Mouse (Mus musculus): ENCODE measurements around the gene Cpne8. TPM values are rescaled to one million over a fixed set of nuclear protein-coding genes. Genes with fewer than 3 reads are reported as not detected.

Gene Cpne8
- polyA plus RNA-seq, 1 experiment from 2014 or later: 40.4 TPM

GRCm38 (mm10) chr15:90577402-90577801 is 101.8 kb downstream of the Cpne8 start:
- H3K9ac ChIP-seq (ENCODE audit: low read depth, low read length): no peak overlapping the region
- no peak overlapping the region for H3K4me3 ChIP-seq (ENCODE audit: low read depth, low read length)
- ATAC-seq: no peak
- 88% methylated on average over 3 of the region's 3 CpGs for WGBS
- H3K27me3 ChIP-seq (replicated peaks; ENCODE audit: control insufficient read depth, insufficient read depth, low read length): no peaks in the 10 kb centered on the region
- no peaks in the 10 kb centered on the region for H3K36me3 ChIP-seq (ENCODE audit: control insufficient read depth, insufficient read depth)
- no peaks in the 10 kb centered on the region for H3K9me3 ChIP-seq (ENCODE audit: control insufficient read depth)
- no peak overlapping the region for H3K4me2 ChIP-seq (replicated peaks; ENCODE audit: low read depth)
- no peaks in the 10 kb centered on the region for H3K4me1 ChIP-seq (replicated peaks; ENCODE audit: control insufficient read depth, insufficient read depth, low read length)
- H3K27ac ChIP-seq (ENCODE audit: low read depth, low read length): no peak overlapping the region
- no peak for TF ChIP-seq CTCF (IDR thresholded peaks at IDR 0.05; ENCODE audit: low read depth)

- Histone ChIP-seq H3K27ac (ENCODE audit: low read depth, low read length) (no peak overlapping the region), H3K9ac (ENCODE audit: low read depth, low read length) (no peak overlapping the region), H3K4me3 (ENCODE audit: low read depth, low read length) (no peak overlapping the region), H3K4me2 (replicated peaks; ENCODE audit: low read depth) (no peak overlapping the region), H3K4me1 (replicated peaks; ENCODE audit: control insufficient read depth, insufficient read depth, low read length) (no peaks in the 10 kb centered on the region), H3K36me3 (ENCODE audit: control insufficient read depth, insufficient read depth) (no peaks in the 10 kb centered on the region), H3K9me3 (ENCODE audit: control insufficient read depth) (no peaks in the 10 kb centered on the region), H3K27me3 (replicated peaks; ENCODE audit: control insufficient read depth, insufficient read depth, low read length) (no peaks in the 10 kb centered on the region)
- 81% methylated on average over 4 of the region's 4 CpGs for WGBS
- no peak for ATAC-seq
- TF ChIP-seq CTCF (IDR thresholded peaks at IDR 0.05; ENCODE audit: low read depth): no peak
Measured at GRCm38 (mm10) chr15:90569246-90569645, 110.0 kb downstream of the Cpne8 start.

- H3K4me3 ChIP-seq (ENCODE audit: low read depth, low read length): no peak overlapping the region
- H3K9me3 ChIP-seq (ENCODE audit: control insufficient read depth): no peaks in the 10 kb centered on the region
- H3K36me3 ChIP-seq (ENCODE audit: control insufficient read depth, insufficient read depth): no peaks in the 10 kb centered on the region
- H3K9ac ChIP-seq (ENCODE audit: low read depth, low read length): no peak overlapping the region
- no peak for ATAC-seq
- H3K4me1 ChIP-seq (replicated peaks; ENCODE audit: control insufficient read depth, insufficient read depth, low read length): no peaks in the 10 kb centered on the region
- H3K27me3 ChIP-seq (replicated peaks; ENCODE audit: control insufficient read depth, insufficient read depth, low read length): no peaks in the 10 kb centered on the region
- H3K27ac ChIP-seq (ENCODE audit: low read depth, low read length): no peak overlapping the region
- 64% methylated on average over 4 of the region's 4 CpGs for WGBS
- no peak overlapping the region for H3K4me2 ChIP-seq (replicated peaks; ENCODE audit: low read depth)
- TF ChIP-seq CTCF (IDR thresholded peaks at IDR 0.05; ENCODE audit: low read depth): no peak
Measured at GRCm38 (mm10) chr15:90568050-90568449, 111.2 kb downstream of the Cpne8 start.

GRCm38 (mm10) chr15:90563996-90564395 is 115.2 kb downstream of the Cpne8 start:
- TF ChIP-seq CTCF (IDR thresholded peaks at IDR 0.05; ENCODE audit: low read depth): no peak
- Histone ChIP-seq H3K27me3 (replicated peaks; ENCODE audit: control insufficient read depth, insufficient read depth, low read length) (no peaks in the 10 kb centered on the region), H3K4me3 (ENCODE audit: low read depth, low read length) (no peak overlapping the region), H3K4me1 (replicated peaks; ENCODE audit: control insufficient read depth, insufficient read depth, low read length) (no peaks in the 10 kb centered on the region), H3K9me3 (ENCODE audit: control insufficient read depth) (no peaks in the 10 kb centered on the region), H3K36me3 (ENCODE audit: control insufficient read depth, insufficient read depth) (no peaks in the 10 kb centered on the region), H3K27ac (ENCODE audit: low read depth, low read length) (no peak overlapping the region), H3K9ac (ENCODE audit: low read depth, low read length) (no peak overlapping the region), H3K4me2 (replicated peaks; ENCODE audit: low read depth) (no peak overlapping the region)
- ATAC-seq: no peak
- WGBS: 75% methylated on average over 3 of the region's 3 CpGs

- no peaks in the 10 kb centered on the region for H3K9me3 ChIP-seq (ENCODE audit: control insufficient read depth)
- no peaks in the 10 kb centered on the region for H3K4me1 ChIP-seq (replicated peaks; ENCODE audit: control insufficient read depth, insufficient read depth, low read length)
- no peak for ATAC-seq
- H3K27ac ChIP-seq (ENCODE audit: low read depth, low read length): no peak overlapping the region
- 83% methylated on average over 12 of the region's 12 CpGs for WGBS
- TF ChIP-seq CTCF (IDR thresholded peaks at IDR 0.05; ENCODE audit: low read depth): no peak
- no peaks in the 10 kb centered on the region for H3K27me3 ChIP-seq (replicated peaks; ENCODE audit: control insufficient read depth, insufficient read depth, low read length)
- H3K36me3 ChIP-seq (ENCODE audit: control insufficient read depth, insufficient read depth): no peaks in the 10 kb centered on the region
- H3K4me3 ChIP-seq (ENCODE audit: low read depth, low read length): no peak overlapping the region
- H3K4me2 ChIP-seq (replicated peaks; ENCODE audit: low read depth): no peak overlapping the region
- no peak overlapping the region for H3K9ac ChIP-seq (ENCODE audit: low read depth, low read length)
Measured at GRCm38 (mm10) chr15:90561613-90562012, 117.6 kb downstream of the Cpne8 start.

- ATAC-seq: no peak
- no peak overlapping the region for H3K9ac ChIP-seq (ENCODE audit: low read depth, low read length)
Measured at GRCm38 (mm10) chr15:90548589-90548988, 130.6 kb downstream of the Cpne8 start.

GRCm38 (mm10) chr15:90543447-90543846 is 135.8 kb downstream of the Cpne8 start:
- Histone ChIP-seq H3K36me3 (ENCODE audit: control insufficient read depth, insufficient read depth) (no peaks in the 10 kb centered on the region), H3K4me1 (replicated peaks; ENCODE audit: control insufficient read depth, insufficient read depth, low read length) (no peaks in the 10 kb centered on the region), H3K4me3 (ENCODE audit: low read depth, low read length) (no peak overlapping the region), H3K27me3 (replicated peaks; ENCODE audit: control insufficient read depth, insufficient read depth, low read length) (no peaks in the 10 kb centered on the region), H3K9ac (ENCODE audit: low read depth, low read length) (no peak overlapping the region), H3K4me2 (replicated peaks; ENCODE audit: low read depth) (no peak overlapping the region), H3K27ac (ENCODE audit: low read depth, low read length) (no peak overlapping the region), H3K9me3 (ENCODE audit: control insufficient read depth) (no peaks in the 10 kb centered on the region)
- WGBS: 71% methylated on average over 5 of the region's 5 CpGs
- no peak for ATAC-seq
- no peak for TF ChIP-seq CTCF (IDR thresholded peaks at IDR 0.05; ENCODE audit: low read depth)

More at GRCm38 (mm10) chr15:90548589-90548988, 130.6 kb downstream of the Cpne8 start:
- Histone ChIP-seq H3K36me3 (ENCODE audit: control insufficient read depth, insufficient read depth) (no peaks in the 10 kb centered on the region), H3K9me3 (ENCODE audit: control insufficient read depth) (no peaks in the 10 kb centered on the region), H3K27ac (ENCODE audit: low read depth, low read length) (no peak overlapping the region), H3K27me3 (replicated peaks; ENCODE audit: control insufficient read depth, insufficient read depth, low read length) (no peaks in the 10 kb centered on the region), H3K4me2 (replicated peaks; ENCODE audit: low read depth) (no peak overlapping the region), H3K4me3 (ENCODE audit: low read depth, low read length) (no peak overlapping the region), H3K4me1 (replicated peaks; ENCODE audit: control insufficient read depth, insufficient read depth, low read length) (no peaks in the 10 kb centered on the region)
- no peak for TF ChIP-seq CTCF (IDR thresholded peaks at IDR 0.05; ENCODE audit: low read depth)
- 96% methylated on average over 7 of the region's 7 CpGs for WGBS

Data from intestine, postnatal 0 days (tissue).